Mouse (Mus musculus) CH12.LX (cell line): ENCODE results near the gene 1190005I06Rik.

Experiments
- CHD1 ChIP-seq: IDR thresholded peaks from 2 replicates; pipeline ENCODE4 v1.6.1; 2012; ENCODE audit warnings: low read depth, low read length, improper control_type of control experiment, inconsistent platforms
- CTCF ChIP-seq, 2 experiments: IDR thresholded peaks in 1 of 2; conservative IDR thresholded peaks in 1 of 2; 2 replicates each; pipeline ENCODE4 v1.5.1; 2011 to 2012; ENCODE audit warnings: low read depth in 2 of 2, low read length in 2 of 2, improper control_type of control experiment in 1 of 2, inconsistent platforms in 1 of 2, mild to moderate bottlenecking in 1 of 2, moderate library complexity in 1 of 2
- E2F4 ChIP-seq: IDR thresholded peaks from 2 replicates; pipeline ENCODE4 v1.6.1; 2011; ENCODE audit warnings: low read depth, low read length, improper control_type of control experiment; ENCODE audit not compliant: insufficient replicate concordance
- EP300 ChIP-seq: IDR thresholded peaks from 2 replicates; pipeline ENCODE4 v1.6.1; 2011; ENCODE audit warnings: low read length, improper control_type of control experiment
- HCFC1 ChIP-seq: IDR thresholded peaks from 2 replicates; pipeline ENCODE4 v1.6.1; 2012; ENCODE audit warnings: low read depth, mild to moderate bottlenecking, inconsistent platforms, low read length, improper control_type of control experiment
- MAFK ChIP-seq: IDR thresholded peaks from 2 replicates; pipeline ENCODE4 v1.6.1; 2011; ENCODE audit warnings: low read length, improper control_type of control experiment; ENCODE audit not compliant: insufficient replicate concordance
- MXI1 ChIP-seq: IDR thresholded peaks from 2 replicates; pipeline ENCODE4 v1.6.1; 2011; ENCODE audit warnings: mild to moderate bottlenecking, low read depth, low read length, improper control_type of control experiment
- MYC ChIP-seq: IDR thresholded peaks from 2 replicates; pipeline ENCODE4 v1.6.1; 2011; ENCODE audit warnings: low read depth, mild to moderate bottlenecking, improper control_type of control experiment, low read length
- NELFE ChIP-seq: IDR thresholded peaks from 2 replicates; pipeline ENCODE4 v1.6.1; 2011; ENCODE audit warnings: low read depth, low read length, improper control_type of control experiment
- POLR2A ChIP-seq: IDR thresholded peaks from 2 replicates; pipeline ENCODE4 v1.6.1; 2011; ENCODE audit warnings: low read depth, mild to moderate bottlenecking, improper control_type of control experiment, low read length
- RAD21 ChIP-seq: IDR thresholded peaks from 2 replicates; pipeline ENCODE4 v1.6.1; 2011; ENCODE audit warnings: low read depth, mild to moderate bottlenecking, low read length, improper control_type of control experiment, moderate library complexity
- SIN3A ChIP-seq: IDR thresholded peaks from 2 replicates; pipeline ENCODE4 v1.6.1; 2012; ENCODE audit warnings: low read length, improper control_type of control experiment, inconsistent platforms
- TBP ChIP-seq: conservative IDR thresholded peaks from 2 replicates; pipeline ENCODE4 v1.6.1; 2011; ENCODE audit warnings: low read depth, low read length, improper control_type of control experiment
- USF2 ChIP-seq: conservative IDR thresholded peaks from 2 replicates; pipeline ENCODE4 v1.6.1; 2011; ENCODE audit warnings: low read depth, low read length, improper control_type of control experiment

DNA sequence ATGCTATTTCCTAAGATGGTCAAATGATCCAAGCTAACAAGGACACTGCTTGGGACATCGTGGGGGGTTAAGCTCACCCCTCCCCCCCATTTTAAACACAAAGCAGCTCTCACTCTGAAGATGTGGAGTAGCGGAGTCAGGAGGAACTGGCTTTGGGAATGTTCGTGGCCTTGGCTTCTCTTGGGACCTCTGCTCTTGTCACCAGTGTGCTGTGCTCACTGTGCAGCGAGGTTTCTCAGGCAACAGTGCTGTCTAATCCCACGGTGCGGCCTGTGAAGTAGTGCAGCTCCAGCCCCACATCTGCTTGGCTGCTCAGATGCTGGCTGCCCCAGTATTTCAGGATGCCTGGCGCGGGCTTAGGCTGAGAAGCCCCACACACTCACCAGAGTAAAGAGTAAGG is 10.0 kb upstream of the 1190005I06Rik start:
- no peak for TF ChIP-seq POLR2A
- no peak for TF ChIP-seq CTCF (conservative IDR thresholded peaks at IDR 0.05 in 1 of 2, IDR thresholded peaks at IDR 0.05 in 1 of 2; ENCODE audit: low read depth in 2 of 2, low read length in 2 of 2)
- no peak for TF ChIP-seq TBP
- TF ChIP-seq EP300: no peak
- TF ChIP-seq E2F4: no peak
- no peak for TF ChIP-seq SIN3A
- TF ChIP-seq RAD21: no peak
- no peak for TF ChIP-seq NELFE
- TF ChIP-seq MXI1: no peak
- TF ChIP-seq MYC: no peak
- TF ChIP-seq CHD1: no peak
- TF ChIP-seq HCFC1: no peak
- TF ChIP-seq USF2: no peak
- TF ChIP-seq MAFK: no peak
